Mouse (Mus musculus): ENCODE results near the gene Fkbp10. TPM values are rescaled to one million over a fixed set of nuclear protein-coding genes. Genes with fewer than 3 reads are reported as not detected.

The Fkbp10 gene
- polyA plus RNA-seq, 1 experiment = 8.0 TPM

DNA sequence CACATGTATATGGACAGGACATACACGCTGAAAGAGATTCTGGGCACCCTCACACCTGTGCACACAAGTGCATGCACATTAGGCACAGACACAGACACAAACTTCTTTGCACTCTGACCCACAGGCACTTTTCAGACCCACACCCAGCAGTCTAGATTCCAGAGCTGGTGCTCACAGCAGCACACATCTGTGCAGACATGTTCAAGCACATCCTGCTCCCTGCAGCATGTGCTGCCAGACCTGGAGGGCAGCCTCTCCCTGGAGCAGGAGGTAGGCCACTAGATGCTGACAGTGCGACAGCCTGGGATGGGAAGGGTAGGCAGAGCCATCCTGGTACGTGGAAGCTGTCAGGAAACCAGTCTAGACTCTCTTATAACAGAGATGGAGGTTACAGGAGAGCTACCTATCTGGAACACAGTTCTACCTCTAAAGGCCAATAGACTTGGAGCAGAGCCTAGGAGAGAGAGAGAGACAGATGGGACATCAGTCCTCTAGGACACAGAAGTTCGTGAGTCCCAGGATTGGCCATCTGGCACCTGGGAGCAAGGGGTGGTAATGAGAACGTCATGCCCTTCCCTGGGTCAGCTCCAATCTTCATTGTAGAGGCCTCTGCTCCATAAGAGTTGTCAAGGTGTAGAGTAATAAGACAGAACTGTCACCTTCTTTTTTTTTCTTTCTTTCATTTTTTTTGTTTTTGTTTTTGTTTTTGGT lies 8.3 kb upstream of the Fkbp10 start:
- 24% methylated on average over 5 of the region's 5 CpGs for WGBS
- Histone ChIP-seq H3K4me3 (replicated peaks; ENCODE audit: insufficient read depth, low read depth, low read length) (peak overlapping the region; percentile 17), H3K4me1 (ENCODE audit: control insufficient read depth, insufficient read depth, low read length) (peaks cover 45% of the 10 kb centered on the region), H3K27ac (ENCODE audit: insufficient read depth, low read length) (peak overlapping the region; percentile 93), H3K27me3 (ENCODE audit: control insufficient read depth, insufficient read depth, low read length) (no peaks in the 10 kb centered on the region)
- peak; percentile 89 to 98 for DNase-seq
- TF ChIP-seq CTCF (IDR thresholded peaks at IDR 0.05; ENCODE audit: borderline replicate concordance, insufficient read depth, low read depth, low read length) (no peak), POLR2A (IDR thresholded peaks at IDR 0.05; ENCODE audit: borderline replicate concordance, insufficient read depth, low read length) (no peak)

- DNase-seq = peak; percentile 80 to 83
- WGBS = 32% methylated on average over 10 of the region's 10 CpGs
- H3K4me3 ChIP-seq (replicated peaks; ENCODE audit: insufficient read depth, low read depth, low read length) = no peak overlapping the region
- peak overlapping the region; percentile 63 for H3K27ac ChIP-seq (ENCODE audit: insufficient read depth, low read length)
- TF ChIP-seq CTCF (IDR thresholded peaks at IDR 0.05; ENCODE audit: borderline replicate concordance, insufficient read depth, low read depth, low read length) = peak; percentile 72
- no peak for TF ChIP-seq POLR2A (IDR thresholded peaks at IDR 0.05; ENCODE audit: borderline replicate concordance, insufficient read depth, low read length)
- H3K4me1 ChIP-seq (ENCODE audit: control insufficient read depth, insufficient read depth, low read length) = peaks cover 41% of the 10 kb centered on the region
- no peaks in the 10 kb centered on the region for H3K27me3 ChIP-seq (ENCODE audit: control insufficient read depth, insufficient read depth, low read length)
Measured at GRCm38 (mm10) chr11:100408076-100408834, 7.2 kb upstream of the Fkbp10 start.

DNA sequence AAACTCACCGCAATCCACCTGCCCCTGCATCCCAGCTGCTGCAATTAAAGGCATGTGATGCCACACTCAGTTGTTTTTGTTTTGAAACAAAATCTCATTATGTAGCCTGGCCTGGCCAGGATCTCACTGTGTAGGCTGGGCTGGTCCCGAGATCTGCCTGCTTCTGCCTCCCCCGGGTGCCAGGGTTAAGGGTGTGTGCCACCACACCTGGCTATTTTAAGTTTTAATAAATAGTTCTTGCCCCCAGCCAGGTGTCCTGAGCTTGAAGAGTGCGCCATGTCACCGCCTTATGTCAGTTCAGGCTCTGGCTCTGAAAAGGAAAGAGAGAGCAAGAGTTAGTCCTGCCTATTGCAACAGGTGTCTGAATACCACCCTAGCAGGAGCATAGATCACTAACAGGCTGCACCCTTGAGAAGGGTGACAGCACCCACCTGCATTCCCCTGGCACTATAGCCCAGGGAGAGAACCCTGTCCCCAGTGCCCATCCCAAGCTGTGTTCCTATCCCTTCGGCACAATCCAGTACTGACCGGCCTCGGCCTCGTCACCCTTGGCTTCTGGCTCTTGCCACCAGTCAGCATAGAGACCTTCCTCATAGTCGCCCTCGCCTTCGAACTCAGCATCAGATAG lies 6.5 kb upstream of the Fkbp10 start:
- no peak for DNase-seq
- H3K27me3 ChIP-seq (ENCODE audit: control insufficient read depth, insufficient read depth, low read length) = no peaks in the 10 kb centered on the region
- 93% methylated on average over 12 of the region's 12 CpGs for WGBS
- H3K27ac ChIP-seq (ENCODE audit: insufficient read depth, low read length) = peak overlapping the region; percentile 63; the same call in 1 of the 2 replicates
- TF ChIP-seq CTCF (IDR thresholded peaks at IDR 0.05; ENCODE audit: borderline replicate concordance, insufficient read depth, low read depth, low read length) = no peak
- TF ChIP-seq POLR2A (IDR thresholded peaks at IDR 0.05; ENCODE audit: borderline replicate concordance, insufficient read depth, low read length) = no peak
- H3K4me3 ChIP-seq (replicated peaks; ENCODE audit: insufficient read depth, low read depth, low read length) = no peak overlapping the region
- peaks cover 44% of the 10 kb centered on the region for H3K4me1 ChIP-seq (ENCODE audit: control insufficient read depth, insufficient read depth, low read length)

DNA sequence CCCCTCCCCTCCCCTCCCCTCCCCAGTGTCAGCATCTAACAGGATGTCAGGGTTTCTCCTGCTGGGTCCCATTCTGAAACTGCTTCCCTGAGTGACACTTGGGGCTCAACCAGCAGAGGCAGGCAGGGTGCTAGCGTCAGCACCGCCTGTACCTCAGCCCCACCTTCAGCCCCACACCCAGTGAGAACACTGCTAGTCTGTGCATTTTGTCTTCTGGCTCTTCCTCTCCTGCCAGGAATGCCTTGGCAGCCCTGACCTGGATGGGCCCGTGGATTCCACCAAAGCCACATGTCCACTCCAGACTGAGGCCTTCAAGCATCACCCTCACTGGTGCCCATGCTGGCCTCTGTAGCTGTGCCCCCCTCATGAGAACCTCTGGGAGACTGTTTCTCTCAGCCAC lies 5.8 kb upstream of the Fkbp10 start:
- peaks cover 45% of the 10 kb centered on the region for H3K4me1 ChIP-seq (ENCODE audit: control insufficient read depth, insufficient read depth, low read length)
- WGBS = 15% methylated on average over 3 of the region's 3 CpGs
- H3K4me3 ChIP-seq (replicated peaks; ENCODE audit: insufficient read depth, low read depth, low read length) = no peak overlapping the region
- H3K27ac ChIP-seq (ENCODE audit: insufficient read depth, low read length) = no peak overlapping the region; the same call in 1 of the 2 replicates
- DNase-seq = peak in 1 of 2 experiments; percentile 60
- no peaks in the 10 kb centered on the region for H3K27me3 ChIP-seq (ENCODE audit: control insufficient read depth, insufficient read depth, low read length)
- TF ChIP-seq POLR2A (IDR thresholded peaks at IDR 0.05; ENCODE audit: borderline replicate concordance, insufficient read depth, low read length) (no peak), CTCF (IDR thresholded peaks at IDR 0.05; ENCODE audit: borderline replicate concordance, insufficient read depth, low read depth, low read length) (no peak)

DNA sequence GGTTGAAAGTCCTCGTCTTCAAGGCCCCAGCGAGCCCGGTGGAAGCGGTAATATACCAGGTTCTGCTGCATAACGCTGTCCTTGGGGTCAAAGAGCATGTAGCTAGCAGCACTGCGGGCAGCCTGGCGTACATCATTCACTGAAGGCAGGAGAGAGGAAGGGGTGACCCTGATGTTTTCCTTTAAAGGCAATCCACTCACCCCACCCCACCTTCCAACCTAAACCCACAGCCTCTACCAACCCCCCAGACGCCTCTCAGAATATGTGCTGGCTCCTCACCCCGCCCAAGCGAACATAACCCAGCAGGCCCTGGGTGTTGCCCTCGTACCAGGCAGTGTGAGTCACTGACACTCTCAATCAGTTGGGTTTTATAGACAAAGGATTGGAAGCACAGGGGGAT lies 3.8 kb upstream of the Fkbp10 start:
- H3K27ac ChIP-seq (ENCODE audit: insufficient read depth, low read length) = no peak overlapping the region
- H3K4me3 ChIP-seq (replicated peaks; ENCODE audit: insufficient read depth, low read depth, low read length) = no peak overlapping the region
- peaks cover 38% of the 10 kb centered on the region for H3K4me1 ChIP-seq (ENCODE audit: control insufficient read depth, insufficient read depth, low read length)
- DNase-seq = no peak
- WGBS = 93% methylated on average over 11 of the region's 11 CpGs
- no peak for TF ChIP-seq CTCF (IDR thresholded peaks at IDR 0.05; ENCODE audit: borderline replicate concordance, insufficient read depth, low read depth, low read length)
- no peak for TF ChIP-seq POLR2A (IDR thresholded peaks at IDR 0.05; ENCODE audit: borderline replicate concordance, insufficient read depth, low read length)
- no peaks in the 10 kb centered on the region for H3K27me3 ChIP-seq (ENCODE audit: control insufficient read depth, insufficient read depth, low read length)

DNA sequence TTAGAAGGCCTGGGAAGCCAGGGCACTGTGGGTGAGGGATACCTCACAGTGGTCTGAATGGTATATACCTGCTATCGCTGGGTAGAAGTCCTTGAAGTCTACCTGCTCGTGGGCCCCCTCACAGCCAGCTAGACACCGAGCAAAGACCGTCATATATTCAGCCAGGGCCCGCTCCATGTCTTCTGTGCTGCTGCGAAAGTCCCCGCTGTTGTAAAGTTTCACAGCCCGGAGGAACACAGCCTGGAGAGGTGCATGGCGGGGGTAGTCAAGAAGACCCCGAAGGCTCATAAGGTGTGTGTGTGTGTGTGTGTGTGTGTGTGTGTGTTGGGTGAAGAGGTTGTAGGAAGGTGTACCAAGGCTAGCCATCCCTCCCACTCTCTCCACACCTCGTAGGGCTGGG lies 2.0 kb upstream of the Fkbp10 start:
- Histone ChIP-seq H3K27ac (ENCODE audit: insufficient read depth, low read length) (no peak overlapping the region), H3K4me3 (replicated peaks; ENCODE audit: insufficient read depth, low read depth, low read length) (peak overlapping the region; percentile 52), H3K27me3 (ENCODE audit: control insufficient read depth, insufficient read depth, low read length) (no peaks in the 10 kb centered on the region), H3K4me1 (ENCODE audit: control insufficient read depth, insufficient read depth, low read length) (peaks cover 23% of the 10 kb centered on the region)
- no peak for DNase-seq
- TF ChIP-seq CTCF (IDR thresholded peaks at IDR 0.05; ENCODE audit: borderline replicate concordance, insufficient read depth, low read depth, low read length) = no peak
- no peak for TF ChIP-seq POLR2A (IDR thresholded peaks at IDR 0.05; ENCODE audit: borderline replicate concordance, insufficient read depth, low read length)
- WGBS = 89% methylated on average over 11 of the region's 11 CpGs

- WGBS = 4% methylated on average over 92 of the region's 93 CpGs
Measured at GRCm38 (mm10) chr11:100414021-100414913, 1.2 kb upstream of the Fkbp10 start, which contains the start of gene P3h4. P3h4 (minus strand) TSS chr11:100414836.

More at GRCm38 (mm10) chr11:100414021-100414913, 1.2 kb upstream of the Fkbp10 start, which contains the start of gene P3h4:
- H3K27me3 ChIP-seq (ENCODE audit: control insufficient read depth, insufficient read depth, low read length) = no peaks in the 10 kb centered on the region
- H3K4me1 ChIP-seq (ENCODE audit: control insufficient read depth, insufficient read depth, low read length) = peaks cover 16% of the 10 kb centered on the region
- peak; percentile 88 to 90 for DNase-seq
- no peak within 1 kb of the TSS for H3K27ac ChIP-seq (ENCODE audit: insufficient read depth, low read length)
- peak within 1 kb of the TSS; percentile 52 for H3K4me3 ChIP-seq (replicated peaks; ENCODE audit: insufficient read depth, low read depth, low read length)
- peak; percentile 71 for TF ChIP-seq CTCF (IDR thresholded peaks at IDR 0.05; ENCODE audit: borderline replicate concordance, insufficient read depth, low read depth, low read length)
- no peak for TF ChIP-seq POLR2A (IDR thresholded peaks at IDR 0.05; ENCODE audit: borderline replicate concordance, insufficient read depth, low read length)

Data from cerebellum, adult 2 months (tissue).